Mouse (Mus musculus) heart, embryonic 15.5 days (tissue): Measurements from ENCODE around the gene Cept1. TPM values are rescaled to one million over a fixed set of nuclear protein-coding genes. Genes with fewer than 3 reads are reported as not detected.

Experiments
- ATAC-seq: fragments of 200-750 bp; cut with Nextera tagmentation; replicated peaks from 2 replicates; pipeline ENCODE4 v1.8.0; 2017; ENCODE audit warnings: low read depth, moderate TSS enrichment; ENCODE audit not compliant: insufficient number of reproducible peaks, insufficient read depth, low FRiP score
- H3K27ac ChIP-seq: fragments of 300-500 bp; sonication (generic); 2 replicates; pipeline ENCODE4 v1.5.1; 2015; ENCODE audit warnings: mild to moderate bottlenecking, inconsistent platforms
- H3K27me3 ChIP-seq: fragments of 300-500 bp; sonication (generic); 2 replicates; pipeline ENCODE4 v1.6.1; 2015; ENCODE audit warnings: inconsistent platforms
- H3K36me3 ChIP-seq: fragments of 300-500 bp; sonication (generic); 2 replicates; pipeline ENCODE4 v1.6.1; 2015; ENCODE audit warnings: mild to moderate bottlenecking, inconsistent platforms
- H3K4me1 ChIP-seq: fragments of 300-500 bp; sonication (generic); replicated peaks from 2 replicates; pipeline ENCODE4 v1.6.1; 2015; ENCODE audit warnings: inconsistent platforms
- H3K4me2 ChIP-seq: fragments of 300-500 bp; sonication (generic); 2 replicates; pipeline ENCODE4 v1.6.1; 2015; ENCODE audit warnings: inconsistent platforms, mild to moderate bottlenecking, moderate library complexity
- H3K4me3 ChIP-seq: fragments of 300-500 bp; sonication (generic); 2 replicates; pipeline ENCODE4 v1.5.1; 2015; ENCODE audit warnings: mild to moderate bottlenecking, inconsistent platforms
- H3K9ac ChIP-seq: fragments of 300-500 bp; sonication (generic); 2 replicates; pipeline ENCODE4 v1.6.1; 2015; ENCODE audit warnings: mild to moderate bottlenecking, inconsistent platforms
- H3K9me3 ChIP-seq: fragments of 300-500 bp; sonication (generic); replicated peaks from 2 replicates; pipeline ENCODE4 v1.6.1; 2016; ENCODE audit warnings: inconsistent platforms
- WGBS: fragments of 180-500 bp; shearing (Covaris S2); methylation state at CpG from one replicate; pipeline ENCODE4 v1.1.7; 2015; ENCODE audit warnings: mixed read lengths; 5-methylcytosine and 5-hydroxymethylcytosine counted together
- polyA plus RNA-seq: library from polyadenylated mRNA; unstranded; fragments of >200 nt; fragmentation: Nextera tagmentation; extraction: Ambion mirVana; gene quantifications from 2 replicates; pipeline ENCODE4 v1.2.1, GENCODE M21; 2015

Cept1 gene
- polyA plus RNA-seq, 1 experiment from 2014 or later, result 29.0 TPM

GRCm38 (mm10) chr3:106533277-106533676, 14.3 kb downstream of the Cept1 start:
- Histone ChIP-seq H3K4me3 (no peak overlapping the region), H3K9ac (no peak overlapping the region), H3K4me1 (no peaks in the 10 kb centered on the region), H3K36me3 (peaks cover 18% of the 10 kb centered on the region), H3K27me3 (no peaks in the 10 kb centered on the region), H3K27ac (no peak overlapping the region), H3K4me2 (no peak overlapping the region), H3K9me3 (no peaks in the 10 kb centered on the region)
- 82% methylated on average over 2 of the region's 2 CpGs for WGBS
- no peak for ATAC-seq

GRCm38 (mm10) chr3:106528032-106528431, 19.6 kb downstream of the Cept1 start:
- Histone ChIP-seq H3K4me2 (no peak overlapping the region), H3K9ac (no peak overlapping the region), H3K27me3 (no peaks in the 10 kb centered on the region), H3K4me3 (no peak overlapping the region), H3K9me3 (no peaks in the 10 kb centered on the region), H3K27ac (no peak overlapping the region), H3K36me3 (peaks cover 6% of the 10 kb centered on the region), H3K4me1 (no peaks in the 10 kb centered on the region)
- ATAC-seq, result no peak
- WGBS, result 93% methylated on average over 2 of the region's 2 CpGs

- 94% methylated on average over 2 of the region's 2 CpGs for WGBS
- H3K9me3 ChIP-seq, result no peaks in the 10 kb centered on the region
- H3K4me1 ChIP-seq, result no peaks in the 10 kb centered on the region
- no peak overlapping the region for H3K9ac ChIP-seq
- ATAC-seq, result no peak
- H3K4me3 ChIP-seq, result no peak overlapping the region
- H3K4me2 ChIP-seq, result no peak overlapping the region
- H3K27ac ChIP-seq, result no peak overlapping the region
- no peaks in the 10 kb centered on the region for H3K36me3 ChIP-seq
- H3K27me3 ChIP-seq, result no peaks in the 10 kb centered on the region
These were observed 21.2 kb downstream of the Cept1 start for GRCm38 (mm10) chr3:106526411-106526810.

GRCm38 (mm10) chr3:106522730-106523129, 24.9 kb downstream of the Cept1 start:
- no peak for ATAC-seq
- no peak overlapping the region for H3K4me2 ChIP-seq
- no peaks in the 10 kb centered on the region for H3K36me3 ChIP-seq
- no peak overlapping the region for H3K9ac ChIP-seq
- H3K4me1 ChIP-seq, result no peaks in the 10 kb centered on the region
- H3K4me3 ChIP-seq, result no peak overlapping the region
- no peaks in the 10 kb centered on the region for H3K27me3 ChIP-seq
- 94% methylated on average over 1 of the region's 1 CpGs for WGBS
- H3K27ac ChIP-seq, result no peak overlapping the region
- no peaks in the 10 kb centered on the region for H3K9me3 ChIP-seq

GRCm38 (mm10) chr3:106515016-106515415, 32.6 kb downstream of the Cept1 start:
- H3K9ac ChIP-seq, result no peak overlapping the region
- no peak for ATAC-seq
- H3K27ac ChIP-seq, result no peak overlapping the region
- no peak overlapping the region for H3K4me3 ChIP-seq
- H3K4me1 ChIP-seq, result no peaks in the 10 kb centered on the region
- no peaks in the 10 kb centered on the region for H3K9me3 ChIP-seq
- no peaks in the 10 kb centered on the region for H3K27me3 ChIP-seq
- no peak overlapping the region for H3K4me2 ChIP-seq
- no peaks in the 10 kb centered on the region for H3K36me3 ChIP-seq
- WGBS, result 79% methylated on average over 6 of the region's 6 CpGs

GRCm38 (mm10) chr3:106510669-106511068, 36.9 kb downstream of the Cept1 start:
- Histone ChIP-seq H3K27me3 (no peaks in the 10 kb centered on the region), H3K4me1 (no peaks in the 10 kb centered on the region), H3K36me3 (no peaks in the 10 kb centered on the region), H3K4me3 (no peak overlapping the region), H3K4me2 (no peak overlapping the region), H3K9me3 (no peaks in the 10 kb centered on the region), H3K9ac (no peak overlapping the region), H3K27ac (no peak overlapping the region)
- WGBS, result 81% methylated on average over 1 of the region's 1 CpGs
- no peak for ATAC-seq

GRCm38 (mm10) chr3:106502892-106503291, 44.7 kb downstream of the Cept1 start:
- peaks cover 25% of the 10 kb centered on the region; the same call in 1 of the 2 replicates for H3K36me3 ChIP-seq
- no peak overlapping the region for H3K27ac ChIP-seq
- no peaks in the 10 kb centered on the region for H3K9me3 ChIP-seq
- no peak overlapping the region for H3K9ac ChIP-seq
- H3K4me2 ChIP-seq, result no peak overlapping the region
- no peaks in the 10 kb centered on the region for H3K4me1 ChIP-seq
- no peak for ATAC-seq
- no peak overlapping the region for H3K4me3 ChIP-seq
- H3K27me3 ChIP-seq, result no peaks in the 10 kb centered on the region
- WGBS, result 80% methylated on average over 2 of the region's 2 CpGs

- H3K4me2 ChIP-seq, result no peak overlapping the region
- no peaks in the 10 kb centered on the region for H3K27me3 ChIP-seq
- H3K27ac ChIP-seq, result no peak overlapping the region
- ATAC-seq, result no peak
- peaks cover 25% of the 10 kb centered on the region; the same call in 1 of the 2 replicates for H3K36me3 ChIP-seq
- no peak overlapping the region for H3K4me3 ChIP-seq
- no peaks in the 10 kb centered on the region for H3K9me3 ChIP-seq
- H3K9ac ChIP-seq, result no peak overlapping the region
- H3K4me1 ChIP-seq, result peaks cover 5% of the 10 kb centered on the region
- 61% methylated on average over 2 of the region's 2 CpGs for WGBS
These were observed 47.1 kb downstream of the Cept1 start for GRCm38 (mm10) chr3:106500510-106500909.

- ATAC-seq, result no peak
- no peak overlapping the region for H3K9ac ChIP-seq
- no peak overlapping the region for H3K27ac ChIP-seq
- WGBS, result 48% methylated on average over 3 of the region's 3 CpGs
- H3K9me3 ChIP-seq, result no peaks in the 10 kb centered on the region
- peaks cover 19% of the 10 kb centered on the region for H3K4me1 ChIP-seq
- H3K27me3 ChIP-seq, result no peaks in the 10 kb centered on the region
- H3K4me2 ChIP-seq, result no peak overlapping the region
- H3K36me3 ChIP-seq, result 0 out of 2 replicates have a peak, but pooled peaks cover 1% of the 10 kb centered on the region
- no peak overlapping the region for H3K4me3 ChIP-seq
These were observed 50.6 kb downstream of the Cept1 start for GRCm38 (mm10) chr3:106496996-106497395.

GRCm38 (mm10) chr3:106496045-106496721, 51.4 kb downstream of the Cept1 start:
- Histone ChIP-seq H3K9ac (no peak overlapping the region), H3K4me3 (no peak overlapping the region), H3K4me1 (peaks cover 19% of the 10 kb centered on the region), H3K27ac (peak overlapping the region; percentile 56), H3K9me3 (no peaks in the 10 kb centered on the region), H3K4me2 (no peak overlapping the region), H3K27me3 (no peaks in the 10 kb centered on the region), H3K36me3 (no peaks in the 10 kb centered on the region)
- WGBS, result 47% methylated on average over 4 of the region's 4 CpGs
- peak; percentile 38; the same call in 1 of the 2 replicates for ATAC-seq

GRCm38 (mm10) chr3:106495346-106496044, 52.1 kb downstream of the Cept1 start:
- 79% methylated on average over 1 of the region's 1 CpGs for WGBS
- no peak for ATAC-seq
- H3K4me3 ChIP-seq, result no peak overlapping the region

More at GRCm38 (mm10) chr3:106495346-106496044, 52.1 kb downstream of the Cept1 start:
- Histone ChIP-seq H3K27me3 (no peaks in the 10 kb centered on the region), H3K4me1 (peaks cover 19% of the 10 kb centered on the region), H3K9ac (no peak overlapping the region), H3K27ac (peak overlapping the region; percentile 56), H3K36me3 (no peaks in the 10 kb centered on the region), H3K4me2 (no peak overlapping the region), H3K9me3 (no peaks in the 10 kb centered on the region)
